Mouse (Mus musculus) myocyte (in vitro differentiated cells): ENCODE data around the gene Ndufa11.
A peak's percentile ranks its signal among the peaks of the same experiment; 100 is the strongest.

Experiments
- E2F4 ChIP-seq: IDR thresholded peaks from one replicate; pipeline ENCODE4 v1.6.1; 2011; ENCODE audit warnings: mild to moderate bottlenecking, control low read depth, moderate library complexity; ENCODE audit not compliant: insufficient read depth
- POLR2A ChIP-seq: IDR thresholded peaks from one replicate; pipeline ENCODE4 v1.6.1; 2011; ENCODE audit warnings: low read depth, mild to moderate bottlenecking, control low read depth, moderate library complexity; ENCODE audit not compliant: insufficient read length
- REST ChIP-seq: IDR thresholded peaks from one replicate; pipeline ENCODE4 v1.6.1; 2011; ENCODE audit warnings: mild to moderate bottlenecking, control low read depth, moderate library complexity; ENCODE audit not compliant: insufficient read depth, insufficient read length

DNA sequence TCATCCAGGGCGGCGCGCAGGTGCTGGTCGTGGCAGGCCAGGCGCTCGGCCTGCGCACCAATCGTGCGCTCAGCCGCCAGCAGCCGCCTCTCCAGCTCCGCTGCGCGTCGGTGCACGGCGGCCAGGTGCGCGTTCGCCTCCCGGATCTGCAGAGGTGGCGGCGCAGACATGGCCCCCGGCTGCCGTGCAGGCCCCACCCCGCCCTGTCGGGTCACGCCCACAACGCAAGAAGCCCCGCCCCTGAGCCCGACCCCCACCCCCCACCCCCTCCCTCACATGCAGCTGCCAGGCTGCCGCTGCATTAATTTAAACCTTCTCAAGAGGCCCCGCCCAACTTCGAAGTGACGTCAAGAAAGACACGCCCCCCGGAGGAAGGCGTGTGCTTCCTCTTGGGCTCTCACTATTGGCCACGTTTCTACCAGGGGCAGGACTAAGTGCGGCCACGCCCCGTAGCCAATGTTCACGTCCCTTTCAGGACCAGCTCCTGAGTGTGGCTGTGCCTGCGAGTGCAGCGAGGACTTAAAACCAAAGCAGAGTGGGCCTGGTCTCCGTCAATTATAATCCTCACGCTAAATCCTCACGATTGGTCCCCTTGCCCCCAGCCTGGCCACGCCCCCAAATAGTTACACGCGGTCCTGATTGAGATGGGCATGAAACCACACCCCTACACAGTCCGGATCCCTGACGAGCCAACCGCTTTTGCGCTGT is 758 bp upstream of the Ndufa11 start:
- TF ChIP-seq E2F4 (no peak), POLR2A (peak; percentile 74), REST (no peak)
